Mouse (Mus musculus) forebrain, embryonic 14.5 days (tissue): ENCODE measurements around the gene Ankrd40. TPM values are rescaled to one million over a fixed set of nuclear protein-coding genes. Genes with fewer than 3 reads are reported as not detected.

ENCODE experiments used
- ATAC-seq: fragments of 200-750 bp; cut with Nextera tagmentation; 2 replicates; pipeline ENCODE4 v1.8.0; 2017; ENCODE audit warnings: mild to moderate bottlenecking, moderate library complexity
- DNase-seq: peaks from one replicate; pipeline ENCODE4 v3.0.0-alpha.2; 2015; ENCODE audit warnings: low spot score
- H3K27ac ChIP-seq: fragments of 300-500 bp; sonication (generic); 2 replicates; pipeline ENCODE4 v1.5.1; 2014; ENCODE audit warnings: low read depth, mild to moderate bottlenecking, control low read depth, low read length, moderate library complexity
- H3K27me3 ChIP-seq: fragments of 300-500 bp; sonication (generic); replicated peaks from 2 replicates; pipeline ENCODE4 v1.6.1; 2014; ENCODE audit warnings: low read length, control low read depth, mixed read lengths; ENCODE audit not compliant: control insufficient read depth, insufficient read depth
- H3K36me3 ChIP-seq: fragments of 300-500 bp; sonication (generic); 2 replicates; pipeline ENCODE4 v1.6.1; 2014; ENCODE audit warnings: low read length, control low read depth; ENCODE audit not compliant: control insufficient read depth, insufficient read depth
- H3K4me1 ChIP-seq: fragments of 300-500 bp; sonication (generic); 2 replicates; pipeline ENCODE4 v1.6.1; 2014; ENCODE audit warnings: antibody characterized with exemption, low read length, control low read depth; ENCODE audit not compliant: control insufficient read depth, insufficient read depth
- H3K4me2 ChIP-seq: fragments of 300-500 bp; sonication (generic); 2 replicates; pipeline ENCODE4 v1.6.1; 2014; ENCODE audit warnings: mild to moderate bottlenecking, control low read depth, low read length
- H3K4me3 ChIP-seq: fragments of 300-500 bp; sonication (generic); 2 replicates; pipeline ENCODE4 v1.5.1; 2014; ENCODE audit warnings: low read depth, low read length, control low read depth
- H3K9ac ChIP-seq: fragments of 300-500 bp; sonication (generic); 2 replicates; pipeline ENCODE4 v1.6.1; 2014; ENCODE audit warnings: mild to moderate bottlenecking, low read length, control low read depth, moderate library complexity
- H3K9me3 ChIP-seq: fragments of 300-500 bp; sonication (generic); replicated peaks from 2 replicates; pipeline ENCODE4 v1.6.1; 2016; ENCODE audit warnings: low read length, control low read depth, mixed read lengths; ENCODE audit not compliant: control insufficient read depth
- WGBS: fragments of 180-500 bp; shearing (Covaris S2); extraction: QIAGEN DNeasy Blood & Tissue Kit; methylation state at CpG from one replicate; pipeline ENCODE4 v1.1.7; 2014; 5-methylcytosine and 5-hydroxymethylcytosine counted together
- polyA plus RNA-seq: library from polyadenylated mRNA; unstranded; fragments of >200 nt; fragmentation: Nextera tagmentation; extraction: Ambion mirVana; gene quantifications from 2 replicates; pipeline ENCODE4 v1.2.1, GENCODE M21; 2014

The Ankrd40 gene
- polyA plus RNA-seq, 1 experiment from 2014 or later: 10.3 TPM

DNA sequence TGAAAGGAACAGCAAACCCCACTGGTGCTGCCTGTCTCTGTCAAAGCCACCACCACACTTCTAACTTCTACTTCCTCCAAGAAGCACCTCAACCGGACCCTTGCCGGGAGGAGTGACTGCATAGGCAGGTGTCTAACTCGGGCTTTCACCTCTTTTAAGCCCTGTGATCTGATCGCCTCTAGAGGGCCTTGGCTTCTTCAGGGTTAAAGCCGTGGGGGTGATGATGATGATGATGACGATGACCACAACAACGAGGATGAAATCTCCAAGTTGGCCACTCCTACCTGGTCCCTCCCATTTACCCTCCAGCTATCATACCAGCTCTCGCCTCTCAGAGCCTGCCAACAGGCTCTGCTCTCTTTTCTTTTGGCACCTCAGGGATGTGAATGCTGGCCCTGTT, 51.9 kb downstream of the Ankrd40 start:
- ATAC-seq (no peak), DNase-seq (no peak)
- Histone ChIP-seq H3K4me1 (no peaks in the 10 kb centered on the region), H3K27ac (no peak overlapping the region), H3K9me3 (no peaks in the 10 kb centered on the region), H3K4me3 (no peak overlapping the region), H3K4me2 (no peak overlapping the region), H3K27me3 (no peaks in the 10 kb centered on the region), H3K36me3 (no peaks in the 10 kb centered on the region), H3K9ac (no peak overlapping the region)
- 70% methylated on average over 8 of the region's 8 CpGs for WGBS

DNA sequence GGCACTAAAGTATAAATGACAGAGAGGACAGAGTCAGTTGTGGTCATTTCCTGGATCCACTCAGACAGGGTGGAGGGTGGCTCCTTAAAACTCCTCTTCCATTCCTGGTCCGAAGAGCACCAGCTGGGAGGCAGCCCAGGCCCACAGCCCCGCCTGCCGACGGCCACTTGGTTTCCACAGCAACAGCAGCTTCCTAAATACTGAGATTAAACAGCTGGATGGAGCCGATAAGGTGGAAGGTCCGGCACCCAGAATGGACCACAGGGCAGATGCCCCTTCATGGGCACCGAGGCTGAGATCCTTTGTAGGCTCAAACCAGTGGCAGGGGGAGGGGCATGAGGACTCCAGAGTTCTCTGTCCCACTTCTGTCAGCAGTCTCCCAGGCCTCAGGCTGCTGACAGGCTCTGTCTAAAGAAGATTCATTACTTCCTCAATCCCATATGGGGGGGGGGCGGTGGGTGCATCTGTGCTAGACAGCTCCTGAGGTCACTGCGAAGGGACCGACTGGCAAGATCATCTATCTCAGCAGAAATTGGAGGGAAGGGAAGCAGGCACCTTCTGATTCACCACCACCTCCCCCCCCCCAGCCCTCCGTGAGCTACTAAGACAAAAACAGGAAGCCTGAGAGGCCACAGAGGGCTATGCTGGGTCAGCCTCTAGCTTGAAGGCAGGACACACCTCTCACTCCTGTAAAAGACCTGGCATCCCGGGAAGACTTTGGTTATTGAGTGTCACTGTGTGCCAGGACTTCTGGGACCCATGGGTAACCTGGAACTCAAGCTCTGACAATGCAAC, 58.4 kb downstream of the Ankrd40 start:
- Histone ChIP-seq H3K9me3 (no peaks in the 10 kb centered on the region), H3K4me1 (0 out of 2 replicates have a peak, but pooled peaks cover 3% of the 10 kb centered on the region), H3K27ac (no peak overlapping the region), H3K4me3 (no peak overlapping the region), H3K27me3 (no peaks in the 10 kb centered on the region), H3K9ac (no peak overlapping the region), H3K36me3 (no peaks in the 10 kb centered on the region), H3K4me2 (no peak overlapping the region)
- ATAC-seq (no peak), DNase-seq (no peak)
- 42% methylated on average over 12 of the region's 12 CpGs for WGBS

DNA sequence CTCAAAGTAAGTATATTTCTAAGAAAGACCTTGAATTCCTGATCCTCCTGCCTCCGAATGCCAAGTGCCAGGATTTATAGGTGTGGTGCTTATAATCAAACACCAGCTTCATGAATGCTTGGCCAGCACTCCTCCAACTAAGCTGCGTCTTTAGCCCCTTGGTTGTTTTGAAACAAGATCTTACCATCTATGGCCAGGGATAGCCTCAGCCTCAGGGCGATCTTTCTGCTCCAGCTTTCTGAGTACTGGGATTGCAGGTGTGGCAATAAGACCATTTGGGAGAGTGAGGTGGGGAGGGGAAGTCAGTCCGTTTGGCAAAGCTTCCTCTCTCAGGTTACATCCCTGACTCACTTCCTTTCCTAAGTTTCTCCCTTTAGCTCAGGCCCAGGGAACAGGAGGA, 60.0 kb downstream of the Ankrd40 start:
- 84% methylated on average over 4 of the region's 4 CpGs for WGBS
- Histone ChIP-seq H3K27ac (no peak overlapping the region), H3K36me3 (no peaks in the 10 kb centered on the region), H3K9ac (no peak overlapping the region), H3K9me3 (no peaks in the 10 kb centered on the region), H3K4me1 (0 out of 2 replicates have a peak, but pooled peaks cover 3% of the 10 kb centered on the region), H3K27me3 (no peaks in the 10 kb centered on the region), H3K4me2 (no peak overlapping the region), H3K4me3 (no peak overlapping the region)
- DNase-seq: no peak
- no peak for ATAC-seq

DNA sequence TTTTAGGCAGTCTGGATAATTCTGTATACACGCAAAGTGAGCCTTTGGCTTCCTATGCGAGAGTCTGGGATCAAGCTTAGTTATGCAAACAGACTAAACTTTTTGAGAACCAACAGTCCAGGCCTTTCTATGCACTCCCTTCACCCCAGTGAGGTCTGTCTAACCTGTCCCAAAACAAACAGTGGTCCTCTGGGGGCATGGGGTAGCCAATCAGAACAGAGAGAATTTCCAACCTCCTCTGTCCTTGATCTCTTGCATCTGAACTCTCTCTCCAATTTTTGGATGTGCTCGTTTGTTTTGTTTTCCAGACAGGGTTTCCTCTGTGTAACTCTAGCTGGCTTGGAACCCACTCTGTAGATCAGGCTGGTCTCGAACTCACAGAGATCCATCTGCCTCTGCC, 61.2 kb downstream of the Ankrd40 start:
- no peak overlapping the region for H3K27ac ChIP-seq
- ATAC-seq (no peak), DNase-seq (no peak)
- no peak overlapping the region for H3K4me3 ChIP-seq
- H3K4me2 ChIP-seq: no peak overlapping the region
- no peaks in the 10 kb centered on the region for H3K36me3 ChIP-seq
- no peaks in the 10 kb centered on the region for H3K27me3 ChIP-seq
- no peak overlapping the region for H3K9ac ChIP-seq
- 0 out of 2 replicates have a peak, but pooled peaks cover 3% of the 10 kb centered on the region for H3K4me1 ChIP-seq
- WGBS: 89% methylated on average over 4 of the region's 4 CpGs
- no peaks in the 10 kb centered on the region for H3K9me3 ChIP-seq

DNA sequence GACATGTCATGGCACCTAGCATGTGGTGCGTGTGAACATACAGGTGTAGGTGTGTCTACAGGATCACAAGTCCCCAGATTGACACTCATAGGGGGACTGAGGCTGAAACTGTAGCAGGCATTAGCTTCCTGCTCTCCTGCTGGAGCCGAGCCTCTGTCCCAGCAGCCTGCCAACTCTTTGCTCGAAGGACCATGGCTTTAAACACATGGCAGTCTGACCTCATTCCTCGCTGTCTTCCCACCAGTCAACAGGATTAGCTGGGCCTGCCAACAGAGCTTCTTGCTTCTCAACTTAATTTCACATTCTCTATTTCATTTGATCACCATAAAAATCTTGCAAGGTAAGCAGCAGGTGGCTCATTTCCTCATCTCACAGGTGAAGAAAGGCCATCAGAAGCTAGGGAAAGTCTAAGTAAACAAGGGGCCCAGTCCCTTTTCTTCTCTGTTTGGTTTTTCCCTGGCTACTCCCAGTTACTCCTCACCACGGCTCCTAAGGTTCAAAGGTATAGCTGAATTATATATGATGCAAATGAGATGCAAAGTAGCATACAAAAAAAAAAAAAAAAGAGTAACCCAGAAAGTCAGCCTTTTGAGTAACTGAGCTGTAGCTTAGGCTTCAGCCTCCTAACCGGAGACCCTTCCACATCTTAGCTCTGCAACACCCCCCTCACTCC, 62.1 kb downstream of the Ankrd40 start:
- Histone ChIP-seq H3K36me3 (no peaks in the 10 kb centered on the region), H3K27me3 (no peaks in the 10 kb centered on the region), H3K9ac (no peak overlapping the region), H3K4me2 (no peak overlapping the region), H3K9me3 (no peaks in the 10 kb centered on the region), H3K4me3 (no peak overlapping the region), H3K27ac (no peak overlapping the region), H3K4me1 (0 out of 2 replicates have a peak, but pooled peaks cover 3% of the 10 kb centered on the region)
- no peak for ATAC-seq
- DNase-seq: no peak
- 66% methylated on average over 6 of the region's 6 CpGs for WGBS

DNA sequence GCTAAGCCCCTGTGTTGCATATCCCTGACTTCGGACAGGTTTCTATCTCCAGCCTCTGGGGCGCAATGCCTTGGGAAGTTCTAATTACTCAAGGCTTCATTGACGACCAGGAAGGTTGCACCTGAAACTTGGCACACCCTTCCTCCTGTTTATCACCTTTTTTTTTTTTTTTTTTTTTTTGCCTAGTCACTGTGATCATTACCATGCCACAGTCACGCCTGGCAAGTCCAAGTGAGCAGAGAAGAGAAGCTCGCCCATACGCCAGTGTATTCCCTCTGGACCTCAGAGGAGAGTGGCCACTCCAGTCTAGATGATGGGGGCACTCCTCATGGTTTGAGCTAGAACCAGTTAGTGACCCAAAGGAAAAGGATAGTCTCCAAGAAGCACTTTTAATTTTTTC, 63.0 kb downstream of the Ankrd40 start:
- no peak overlapping the region for H3K4me3 ChIP-seq
- H3K9ac ChIP-seq: no peak overlapping the region
- H3K4me1 ChIP-seq: 0 out of 2 replicates have a peak, but pooled peaks cover under 1% of the 10 kb centered on the region
- no peaks in the 10 kb centered on the region for H3K36me3 ChIP-seq
- ATAC-seq: no peak
- DNase-seq: no peak
- H3K27me3 ChIP-seq: no peaks in the 10 kb centered on the region
- WGBS: 87% methylated on average over 6 of the region's 6 CpGs
- no peaks in the 10 kb centered on the region for H3K9me3 ChIP-seq
- no peak overlapping the region for H3K4me2 ChIP-seq
- no peak overlapping the region for H3K27ac ChIP-seq

Other genes starting within 250 kb of the Ankrd40 start
- 32.4 and 37.5 TPM in 2 replicates for gene Tob1, start 116.5 kb upstream of the Ankrd40 start, polyA plus RNA-seq
- 3.7 and 4.2 TPM in 2 replicates for gene Wfikkn2, start 82.0 kb upstream of the Ankrd40 start, polyA plus RNA-seq
- not detected in 2 replicates for gene Gm21885, start 46.1 kb upstream of the Ankrd40 start, polyA plus RNA-seq
- 89.6 and 104 TPM in 2 replicates for gene Luc7l3, start 6.0 kb upstream of the Ankrd40 start, polyA plus RNA-seq
- gene Abcc3, start 65.0 kb downstream of the Ankrd40 start, polyA plus RNA-seq: 0.27 and 1.7 TPM in 2 replicates
- 7.0 and 7.1 TPM in 2 replicates for gene Cacna1g, start 146.2 kb downstream of the Ankrd40 start, polyA plus RNA-seq
- 0.43 and 0.67 TPM in 2 replicates for gene Spata20, start 158.2 kb downstream of the Ankrd40 start, polyA plus RNA-seq
- gene Epn3, start 172.0 kb downstream of the Ankrd40 start, polyA plus RNA-seq: 0.30 and 0.41 TPM in 2 replicates
- 1.8 and 2.1 TPM in 2 replicates for gene Mycbpap, start 193.7 kb downstream of the Ankrd40 start, polyA plus RNA-seq
- 3.9 and 4.1 TPM in 2 replicates for gene Rsad1, start 221.3 kb downstream of the Ankrd40 start, polyA plus RNA-seq
- gene Chad, start 237.0 kb downstream of the Ankrd40 start, polyA plus RNA-seq: 0.17 TPM in 2 replicates